Mouse (Mus musculus) naive thymus-derived CD4-positive, alpha-beta T cell, adult 2 months (primary cell): ENCODE measurements around the gene Rnf31.

Experiments used
- DNase-seq: peaks from one replicate; pipeline ENCODE4 v3.0.0-alpha.2; 2011; ENCODE audit warnings: low read depth

The Rnf31 gene

GRCm38 (mm10) chr14:55604823-55605222 is 13.3 kb downstream of the Rnf31 start:
- peak; percentile 44 for DNase-seq

- no peak for DNase-seq
Observed at GRCm38 (mm10) chr14:55605743-55606459, 14.4 kb downstream of the Rnf31 start.

- no peak for DNase-seq
Observed at GRCm38 (mm10) chr14:55608339-55608738, 16.8 kb downstream of the Rnf31 start.

- no peak for DNase-seq
Observed at GRCm38 (mm10) chr14:55613346-55613745, 21.8 kb downstream of the Rnf31 start.

GRCm38 (mm10) chr14:55614565-55615178 is 23.2 kb downstream of the Rnf31 start:
- no peak for DNase-seq

GRCm38 (mm10) chr14:55615876-55616275 is 24.4 kb downstream of the Rnf31 start:
- DNase-seq, result no peak

- no peak for DNase-seq
Observed at GRCm38 (mm10) chr14:55616844-55617243, 25.3 kb downstream of the Rnf31 start.

GRCm38 (mm10) chr14:55617822-55618221 is 26.3 kb downstream of the Rnf31 start, which contains the start of gene Rec8:
Gene Rec8 (plus strand): TSS chr14:55618037.
- peak; percentile 60 for DNase-seq

GRCm38 (mm10) chr14:55618486-55619195 is 27.1 kb downstream of the Rnf31 start:
- DNase-seq, result no peak

- no peak for DNase-seq
Observed at GRCm38 (mm10) chr14:55628077-55628827, 36.7 kb downstream of the Rnf31 start.

- DNase-seq, result peak; percentile 88
Observed at GRCm38 (mm10) chr14:55629312-55629711, 37.8 kb downstream of the Rnf31 start.

GRCm38 (mm10) chr14:55634874-55635522 is 43.5 kb downstream of the Rnf31 start:
- DNase-seq, result no peak

GRCm38 (mm10) chr14:55635523-55636007 is 44.1 kb downstream of the Rnf31 start, which contains the start of gene Ipo4:
Gene Ipo4 (minus strand): TSS chr14:55635957.
- peak; percentile 91 for DNase-seq

- DNase-seq, result no peak
Observed at GRCm38 (mm10) chr14:55637795-55638194, 46.3 kb downstream of the Rnf31 start, which contains the start of gene Gm49378. Gene Gm49378 (minus strand): TSS chr14:55637895.

- DNase-seq, result no peak
Observed at GRCm38 (mm10) chr14:55640816-55641215, 49.3 kb downstream of the Rnf31 start.

- DNase-seq, result no peak
Observed at GRCm38 (mm10) chr14:55641291-55641690, 49.8 kb downstream of the Rnf31 start.

- no peak for DNase-seq
Observed at GRCm38 (mm10) chr14:55642679-55643059, 51.2 kb downstream of the Rnf31 start.

- peak; percentile 84 for DNase-seq
Observed at GRCm38 (mm10) chr14:55643060-55643907, 51.8 kb downstream of the Rnf31 start, which contains the start of gene Tm9sf1. Gene Tm9sf1 (minus strand): TSS chr14:55643806.

GRCm38 (mm10) chr14:55644261-55644888 is 52.9 kb downstream of the Rnf31 start:
- peak; percentile 67 for DNase-seq

- DNase-seq, result no peak
Observed at GRCm38 (mm10) chr14:55649884-55650283, 58.4 kb downstream of the Rnf31 start, which contains the start of gene Tssk4. Gene Tssk4 (plus strand): TSS chr14:55650184.
